Mouse (Mus musculus) CD8-positive naive resting alpha-beta T cell, adult 2 months (primary cell): Measurements from ENCODE around the gene Defa17.
"Not testable (repeated sequence)": the region's sequence is repeated elsewhere in the genome, so short reads cannot be mapped to it uniquely, and the experiment has no call there.

Experiments
- DNase-seq, 2 experiments: peaks; one replicate each; pipeline ENCODE4 v3.0.0; 2022; ENCODE audit warnings: low read depth in 2 of 2, low spot score in 2 of 2

Gene Defa17

DNA sequence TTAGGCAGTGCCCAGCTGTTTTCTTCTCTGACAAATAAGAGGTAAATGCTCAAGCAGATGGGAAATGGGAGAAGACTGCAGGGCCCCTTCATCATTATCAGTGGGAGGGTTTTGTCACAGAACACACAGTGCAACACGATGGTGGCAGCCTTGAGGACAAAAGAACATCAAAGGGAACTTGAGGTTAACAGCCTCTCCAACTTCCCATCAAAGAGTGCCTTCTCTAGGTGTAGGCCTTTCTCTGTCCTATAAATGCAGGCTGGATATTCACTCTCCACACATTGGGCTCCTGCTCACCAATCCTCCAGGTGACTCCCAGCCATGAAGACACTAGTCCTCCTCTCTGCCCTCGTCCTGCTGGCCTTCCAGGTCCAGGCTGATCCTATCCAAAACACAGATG lies at the start of gene Defa17:
Gene Defa17 (plus strand): TSS at position 301 of the 400 bp plus-strand sequence.
- not testable (repeated sequence) for DNase-seq

DNA sequence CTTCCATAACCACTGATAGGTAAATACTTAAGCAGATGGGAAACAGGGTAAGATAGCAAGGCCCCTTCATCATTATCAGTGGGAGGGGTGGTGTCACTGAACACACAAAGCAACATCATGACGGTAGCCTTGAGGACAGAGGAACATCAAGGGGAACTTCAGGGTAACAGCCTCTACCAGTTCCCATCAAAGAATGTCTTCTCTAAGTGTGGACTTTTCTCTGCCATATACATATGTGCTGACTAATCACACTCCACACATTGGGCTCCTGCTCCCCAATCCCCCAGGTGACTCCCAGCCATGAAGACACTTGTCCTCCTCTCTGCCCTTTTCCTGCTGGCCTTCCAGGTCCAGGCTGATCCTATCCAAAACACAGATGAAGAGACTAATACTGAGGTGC lies 37.7 kb upstream of the Defa17 start, which contains the start of gene Defa26:
Gene Defa26 (plus strand): TSS at position 301 of the 400 bp plus-strand sequence.
- not testable (repeated sequence) for DNase-seq

DNA sequence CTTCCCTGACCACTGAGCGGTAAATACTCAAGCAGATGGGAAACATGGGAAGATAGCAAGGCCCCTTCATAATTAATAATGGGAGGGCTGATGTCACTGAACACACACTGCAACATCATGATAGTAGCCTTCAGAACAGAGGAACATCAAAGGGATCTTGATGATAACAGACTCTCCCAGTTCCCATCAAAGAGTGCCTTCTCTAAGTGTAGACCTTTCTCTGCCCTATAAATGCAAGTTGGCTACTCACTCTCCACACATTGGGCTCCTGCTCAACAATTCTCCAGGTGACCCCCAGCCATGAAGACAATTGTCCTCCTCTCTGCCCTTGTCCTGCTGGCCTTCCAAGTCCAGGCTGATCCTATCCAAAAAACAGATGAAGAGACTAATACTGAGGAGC lies 9.9 kb downstream of the Defa17 start, which contains the start of gene Defa34:
Gene Defa34 (plus strand): TSS at position 301 of the 400 bp plus-strand sequence.
- DNase-seq: not testable (repeated sequence)

DNA sequence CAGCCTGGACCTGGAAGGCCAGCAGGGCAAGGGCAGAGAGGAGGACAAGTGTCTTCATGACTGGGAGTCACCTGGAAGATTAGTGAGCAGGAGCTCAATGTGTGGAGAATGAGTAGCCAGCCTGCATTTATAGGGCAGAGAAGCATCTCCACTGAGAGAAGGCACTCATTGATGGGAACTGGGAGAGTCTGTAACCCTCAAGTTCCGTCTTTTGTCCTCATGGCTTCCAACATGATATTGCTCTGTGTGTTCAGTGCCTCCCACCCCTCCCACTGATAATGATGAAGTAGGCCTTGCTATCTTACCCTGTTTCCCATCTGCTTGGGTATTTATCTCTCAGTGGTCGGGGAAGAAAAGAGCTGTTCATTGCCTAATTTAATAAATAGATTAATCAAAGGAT lies 48.0 kb downstream of the Defa17 start, which contains the start of gene AY761184:
Gene AY761184 (minus strand): TSS at position 101 of the 400 bp plus-strand sequence.
- DNase-seq: not testable (repeated sequence)
